Mouse (Mus musculus): ENCODE measurements around the gene Timm22.

DNA sequence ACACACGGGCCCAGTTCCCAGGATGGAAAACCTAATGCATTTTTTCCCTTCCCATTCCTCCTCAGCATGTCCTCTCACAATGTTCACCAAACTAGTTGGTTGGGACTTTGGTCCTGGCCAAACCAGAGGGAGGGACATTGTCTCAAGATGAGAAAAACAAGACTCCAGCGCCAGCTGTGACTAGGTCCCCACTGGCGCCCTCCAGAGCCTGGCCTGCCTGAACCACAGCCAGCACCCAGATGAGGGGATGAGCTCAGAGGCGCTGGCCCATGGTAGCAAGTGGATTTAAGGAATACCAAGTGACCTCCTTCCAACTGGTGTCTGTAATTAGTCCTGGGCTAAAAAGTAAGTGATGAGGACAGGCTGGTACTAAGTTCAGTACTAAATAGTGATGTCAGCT lies 14.1 kb downstream of the Timm22 start:
- TF ChIP-seq CTCF (conservative IDR thresholded peaks at IDR 0.05; ENCODE audit: insufficient read depth, insufficient read length, low read depth, low read length): no peak
- TF ChIP-seq POLR2A (IDR thresholded peaks at IDR 0.05; ENCODE audit: low read depth, low read length): no peak

All from kidney, adult 2 months (tissue).